27 mouse cellular contexts compared by ENCODE assay signal in the genomic region with DNA sequence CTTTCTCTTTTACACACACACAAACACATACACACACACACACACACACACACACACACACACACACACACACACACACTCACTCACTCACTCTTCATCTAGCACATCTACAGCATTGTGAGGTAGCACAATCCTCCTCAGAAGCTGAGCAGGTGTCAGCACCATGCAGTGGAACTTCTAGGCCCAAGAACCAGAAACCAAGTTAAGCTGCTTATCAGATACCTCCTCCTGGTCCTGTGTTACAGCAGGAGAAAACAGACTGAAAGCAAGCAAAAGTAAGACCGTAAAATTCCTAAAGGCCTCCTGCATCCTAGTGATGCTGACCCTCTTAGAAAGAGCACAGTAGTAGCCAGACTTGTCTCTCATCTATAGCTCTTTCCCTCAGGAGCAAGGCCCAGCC.
A peak's percentile ranks its signal among the peaks of the same experiment; 100 is the strongest.
DNase-seq lines count a peak whose midpoint lies in the region; ATAC-seq lines count a peak whose summit lies in the region.
"Had no signal": no experiment of that assay in that cellular context is flagged by ENCODE, and none has a peak within 500 bp of the region (broad histone marks: within the 10 kb centered on the region; RNA-seq: fewer than 3 reads in every experiment).

No protein-coding gene starts in this region.

- no peak for ATAC-seq in liver, embryonic 15.5 days (ENCODE audit: insufficient read depth)
- ATAC-seq in megakaryocyte-erythroid progenitor cell, adult 5-6 weeks (replicated peaks; ENCODE audit: low FRiP score, low TSS enrichment, poor library complexity, severe bottlenecking), result peak; percentile 56; the same call in 1 of the 2 replicates
- ATAC-seq: forebrain, embryonic 13.5 days; forebrain, embryonic 16.5 days; hindbrain, postnatal 0 days; inflammation-experienced regulatory T-cells, adult 6 months; Patski had no signal

- no peaks in the 10 kb centered on the region for H3K27me3 ChIP-seq in heart, embryonic 10.5 days (ENCODE audit: insufficient read depth, poor library complexity, severe bottlenecking)
- H3K27me3 ChIP-seq in liver, embryonic 15.5 days, result no peaks in the 10 kb centered on the region
- H3K27me3 ChIP-seq: embryonic facial prominence, embryonic 12.5 days; embryonic facial prominence, embryonic 15.5 days; forebrain, embryonic 13.5 days; heart, embryonic 13.5 days; Patski had no signal

- no peak overlapping the region for H3K27ac ChIP-seq in heart, embryonic 10.5 days
- H3K27ac ChIP-seq in liver, embryonic 15.5 days (replicated peaks), result peak overlapping the region; percentile 45; the same call in 1 of the 2 replicates
- H3K27ac ChIP-seq: embryonic facial prominence, embryonic 12.5 days; embryonic facial prominence, embryonic 15.5 days; forebrain, embryonic 10.5 days; forebrain, embryonic 13.5 days; heart, embryonic 13.5 days; hindbrain, embryonic 14.5 days; hindbrain, postnatal 0 days had no signal

- DNase-seq in heart, adult 11 months, result peak; percentile 51
- DNase-seq in heart, embryonic 10.5 days (ENCODE audit: low spot score), result no peak
- DNase-seq in liver, result no peak
- no peak for DNase-seq in natural killer cell, adult 2 months (ENCODE audit: low spot score in 2 of 2)
- DNase-seq: adrenal gland, adult 2 months; adrenal gland, postnatal 14 days; cerebellum, adult 11 months; cerebellum, adult 2 months; cerebellum, adult 9-11 months; cerebellum, postnatal 25 days; gastrocnemius, postnatal 10 days; heart, adult 18-20 months; heart, postnatal 14 days; heart, postnatal 4 days had no signal

- no peak overlapping the region for H3K9ac ChIP-seq in liver, embryonic 15.5 days
- H3K9ac ChIP-seq: embryonic facial prominence, embryonic 12.5 days; embryonic facial prominence, embryonic 15.5 days; forebrain, embryonic 13.5 days; heart, embryonic 13.5 days; hindbrain, embryonic 14.5 days had no signal

- H3K4me2 ChIP-seq in liver, embryonic 15.5 days, result no peak overlapping the region
- H3K4me2 ChIP-seq: embryonic facial prominence, embryonic 12.5 days; embryonic facial prominence, embryonic 15.5 days; forebrain, embryonic 13.5 days; heart, embryonic 13.5 days; hindbrain, embryonic 14.5 days had no signal

- WGBS in heart, embryonic 10.5 days, result 81% methylated on average over 1 of the region's 1 CpGs
- 75% methylated on average over 1 of the region's 1 CpGs for WGBS in liver, embryonic 15.5 days (ENCODE audit: insufficient replicate concordance)

- H3K36me3 ChIP-seq in heart, embryonic 10.5 days, result peaks cover 20% of the 10 kb centered on the region; the same call in 1 of the 2 replicates
- H3K36me3 ChIP-seq in liver, embryonic 15.5 days (replicated peaks), result peaks cover 88% of the 10 kb centered on the region

- no peaks in the 10 kb centered on the region for H3K9me3 ChIP-seq in heart, embryonic 10.5 days
- H3K9me3 ChIP-seq in liver, embryonic 15.5 days (replicated peaks), result no peaks in the 10 kb centered on the region

- no peak overlapping the region for H3K4me3 ChIP-seq in heart, embryonic 10.5 days
- no peak overlapping the region for H3K4me3 ChIP-seq in liver, embryonic 15.5 days (replicated peaks)
- H3K4me3 ChIP-seq: embryonic facial prominence, embryonic 12.5 days; embryonic facial prominence, embryonic 15.5 days; erythroblast, embryonic 14.5 days; forebrain, embryonic 10.5 days; forebrain, embryonic 13.5 days; heart, embryonic 13.5 days had no signal

- H3K4me1 ChIP-seq in heart, embryonic 10.5 days, result no peaks in the 10 kb centered on the region
- peaks cover 64% of the 10 kb centered on the region for H3K4me1 ChIP-seq in liver, embryonic 15.5 days (replicated peaks)
- H3K4me1 ChIP-seq: embryonic facial prominence, embryonic 12.5 days; embryonic facial prominence, embryonic 15.5 days; forebrain, embryonic 10.5 days; forebrain, embryonic 13.5 days; heart, embryonic 13.5 days had no signal
